Mouse (Mus musculus) embryonic facial prominence, embryonic 12.5 days (tissue): ENCODE measurements around the gene Slc44a5. TPM values are rescaled to one million over a fixed set of nuclear protein-coding genes. Genes with fewer than 3 reads are reported as not detected.

Source experiments
- ATAC-seq: fragments of 200-750 bp; cut with Nextera tagmentation; 2 replicates; pipeline ENCODE4 v1.8.0; 2017; ENCODE audit not compliant: insufficient number of reproducible peaks, insufficient read depth, low FRiP score, low TSS enrichment
- H3K27ac ChIP-seq: fragments of 300-500 bp; sonication (generic); 2 replicates; pipeline ENCODE4 v1.5.1; 2016; ENCODE audit warnings: mild to moderate bottlenecking
- H3K27me3 ChIP-seq: fragments of 300-500 bp; sonication (generic); 2 replicates; pipeline ENCODE4 v1.6.1; 2016; ENCODE audit warnings: mild to moderate bottlenecking, moderate library complexity
- H3K36me3 ChIP-seq: fragments of 300-500 bp; sonication (generic); 2 replicates; pipeline ENCODE4 v1.6.1; 2016; ENCODE audit warnings: mild to moderate bottlenecking
- H3K4me1 ChIP-seq: fragments of 300-500 bp; sonication (generic); 2 replicates; pipeline ENCODE4 v1.6.1; 2016
- H3K4me2 ChIP-seq: fragments of 300-500 bp; sonication (generic); replicated peaks from 2 replicates; pipeline ENCODE4 v1.6.1; 2016; ENCODE audit warnings: mild to moderate bottlenecking, moderate library complexity
- H3K4me3 ChIP-seq: fragments of 300-500 bp; sonication (generic); 2 replicates; pipeline ENCODE4 v1.5.1; 2016; ENCODE audit warnings: mild to moderate bottlenecking
- H3K9ac ChIP-seq: fragments of 300-500 bp; sonication (generic); 2 replicates; pipeline ENCODE4 v1.6.1; 2016; ENCODE audit warnings: mild to moderate bottlenecking, moderate library complexity
- H3K9me3 ChIP-seq: fragments of 300-500 bp; sonication (generic); 2 replicates; pipeline ENCODE4 v1.6.1; 2016; ENCODE audit warnings: mild to moderate bottlenecking, moderate library complexity
- WGBS: fragments of 180-500 bp; shearing (Covaris S2); methylation state at CpG from one replicate; pipeline ENCODE4 v1.1.7; 2016; 5-methylcytosine and 5-hydroxymethylcytosine counted together
- polyA plus RNA-seq: library from polyadenylated mRNA; unstranded; fragments of >200 nt; fragmentation: Nextera tagmentation; extraction: Ambion mirVana; gene quantifications from 2 replicates; pipeline ENCODE4 v1.2.1, GENCODE M21; 2016

The Slc44a5 gene
- polyA plus RNA-seq, 1 experiment from 2014 or later = 2.1 TPM

DNA sequence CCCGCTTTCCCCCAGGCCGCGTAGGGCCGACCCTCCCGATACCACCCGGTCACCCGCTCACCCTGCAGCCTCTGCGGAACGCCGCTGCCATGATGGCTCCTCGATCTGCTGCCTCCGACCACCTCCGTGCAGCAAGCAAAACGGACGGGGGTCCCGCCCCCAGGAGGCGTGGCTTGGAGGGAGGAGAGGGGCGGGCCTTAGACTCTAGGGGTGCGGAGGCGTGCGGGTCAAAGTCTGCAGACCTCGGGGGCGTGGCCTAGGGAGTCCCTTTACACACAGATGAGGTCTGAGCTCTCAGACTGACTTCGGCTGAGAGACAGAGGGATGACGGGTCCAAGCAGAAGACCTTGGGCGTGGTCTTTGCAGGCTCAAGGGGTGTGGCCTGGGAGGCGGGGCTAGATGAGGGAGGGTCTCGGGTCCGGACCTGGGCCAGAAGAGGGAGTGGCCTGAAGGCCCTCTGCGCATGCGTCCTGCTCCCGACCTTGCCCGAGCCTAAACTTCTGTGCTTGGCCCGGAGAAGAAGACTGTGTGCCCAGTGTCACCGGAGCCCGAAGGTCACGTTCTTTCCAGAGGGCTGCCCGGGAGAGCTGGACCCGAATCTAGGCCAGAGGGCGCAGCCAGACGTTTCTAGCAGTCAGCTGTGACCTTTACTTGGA, 28.8 kb upstream of the Slc44a5 start, which contains the start of gene Acadm:
Gene Acadm (minus strand): TSS at position 298 of the 656 bp plus-strand sequence.
- under 1% methylated on average over 41 of the region's 41 CpGs for WGBS
- H3K27ac ChIP-seq = peak within 1 kb of the TSS; percentile 86
- H3K4me2 ChIP-seq = peak within 1 kb of the TSS; percentile 56
- peaks cover 14% of the 10 kb centered on the region; the same call in 1 of the 2 replicates for H3K36me3 ChIP-seq
- H3K4me1 ChIP-seq = peaks cover 8% of the 10 kb centered on the region; the same call in 1 of the 2 replicates
- peak; percentile 97 for ATAC-seq
- H3K9me3 ChIP-seq = no peaks in the 10 kb centered on the region
- H3K9ac ChIP-seq = peak within 1 kb of the TSS; percentile 66
- H3K27me3 ChIP-seq = no peaks in the 10 kb centered on the region
- H3K4me3 ChIP-seq = peak within 1 kb of the TSS; percentile 77

- no peak overlapping the region for H3K4me2 ChIP-seq
- H3K4me1 ChIP-seq = peaks cover 8% of the 10 kb centered on the region; the same call in 1 of the 2 replicates
- no peaks in the 10 kb centered on the region for H3K36me3 ChIP-seq
- H3K4me3 ChIP-seq = no peak overlapping the region
- no peaks in the 10 kb centered on the region for H3K27me3 ChIP-seq
- H3K27ac ChIP-seq = no peak overlapping the region
- 72% methylated on average over 4 of the region's 4 CpGs for WGBS
- no peak overlapping the region for H3K9ac ChIP-seq
- ATAC-seq = no peak
- H3K9me3 ChIP-seq = no peaks in the 10 kb centered on the region
These were observed 26.0 kb upstream of the Slc44a5 start for GRCm38 (mm10) chr3:153947271-153947670.

GRCm38 (mm10) chr3:153948176-153948575, 25.1 kb upstream of the Slc44a5 start:
- Histone ChIP-seq H3K27me3 (no peaks in the 10 kb centered on the region), H3K9me3 (no peaks in the 10 kb centered on the region), H3K36me3 (no peaks in the 10 kb centered on the region), H3K4me1 (no peaks in the 10 kb centered on the region), H3K9ac (no peak overlapping the region), H3K27ac (no peak overlapping the region), H3K4me2 (no peak overlapping the region), H3K4me3 (no peak overlapping the region)
- ATAC-seq = no peak
- WGBS = 70% methylated on average over 2 of the region's 2 CpGs

DNA sequence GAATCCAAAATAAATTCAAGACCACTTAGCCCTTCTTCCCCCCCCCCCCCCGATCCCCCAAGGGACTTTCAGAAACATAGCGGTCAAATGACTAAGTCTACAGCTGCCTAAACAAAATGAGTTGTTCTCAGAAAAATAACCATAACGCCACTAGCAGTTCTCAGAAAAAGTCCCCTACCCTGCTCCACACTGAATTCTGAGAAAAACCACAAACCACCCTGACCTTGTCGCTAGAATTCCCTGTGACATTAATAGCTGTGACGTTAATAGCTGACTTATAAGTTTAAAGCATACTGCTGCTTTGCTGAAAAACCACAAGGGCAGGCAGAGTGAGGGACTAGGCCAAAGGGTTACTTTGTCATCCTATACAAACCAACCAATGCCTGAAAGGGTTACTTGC, 15.3 kb upstream of the Slc44a5 start:
- Histone ChIP-seq H3K9me3 (no peaks in the 10 kb centered on the region), H3K9ac (no peak overlapping the region), H3K4me1 (no peaks in the 10 kb centered on the region), H3K36me3 (no peaks in the 10 kb centered on the region), H3K4me2 (no peak overlapping the region), H3K4me3 (no peak overlapping the region), H3K27me3 (no peaks in the 10 kb centered on the region), H3K27ac (no peak overlapping the region)
- 82% methylated on average over 5 of the region's 5 CpGs for WGBS
- no peak for ATAC-seq

DNA sequence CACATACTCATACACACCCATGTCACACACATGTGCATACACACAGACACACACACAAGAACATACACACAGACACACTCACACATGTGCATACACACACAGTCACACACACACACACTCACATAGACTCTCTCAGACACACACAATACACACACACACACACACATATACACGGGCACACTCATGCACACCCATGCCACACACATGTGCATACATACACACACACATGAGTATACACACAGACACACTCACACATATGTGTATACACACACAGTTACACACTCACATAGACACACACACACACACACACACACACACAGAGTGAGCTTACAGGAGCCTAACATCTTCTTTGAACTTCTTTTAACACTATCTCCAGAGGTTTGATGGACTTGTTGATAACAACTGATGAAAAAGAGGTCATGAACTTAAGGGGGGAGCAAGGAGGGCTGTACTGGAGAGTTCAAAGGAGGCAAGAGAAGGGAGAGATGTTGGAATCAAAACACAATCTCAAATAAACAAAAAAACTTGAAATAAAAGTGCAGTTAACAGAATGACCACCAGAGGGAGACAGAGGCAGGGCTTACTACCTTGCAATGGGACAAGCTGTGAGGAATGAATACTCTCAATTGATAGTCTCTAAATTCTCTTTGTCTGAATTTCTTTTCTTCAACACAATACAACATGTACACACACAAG, 14.1 kb upstream of the Slc44a5 start:
- H3K27ac ChIP-seq = no peak overlapping the region
- no peak; the same call in 1 of the 2 replicates for ATAC-seq
- H3K9ac ChIP-seq = no peak overlapping the region
- H3K4me3 ChIP-seq = no peak overlapping the region
- H3K9me3 ChIP-seq = no peaks in the 10 kb centered on the region
- H3K4me2 ChIP-seq = no peak overlapping the region
- 90% methylated on average over 1 of the region's 1 CpGs for WGBS
- H3K36me3 ChIP-seq = no peaks in the 10 kb centered on the region
- no peaks in the 10 kb centered on the region for H3K4me1 ChIP-seq
- no peaks in the 10 kb centered on the region for H3K27me3 ChIP-seq

DNA sequence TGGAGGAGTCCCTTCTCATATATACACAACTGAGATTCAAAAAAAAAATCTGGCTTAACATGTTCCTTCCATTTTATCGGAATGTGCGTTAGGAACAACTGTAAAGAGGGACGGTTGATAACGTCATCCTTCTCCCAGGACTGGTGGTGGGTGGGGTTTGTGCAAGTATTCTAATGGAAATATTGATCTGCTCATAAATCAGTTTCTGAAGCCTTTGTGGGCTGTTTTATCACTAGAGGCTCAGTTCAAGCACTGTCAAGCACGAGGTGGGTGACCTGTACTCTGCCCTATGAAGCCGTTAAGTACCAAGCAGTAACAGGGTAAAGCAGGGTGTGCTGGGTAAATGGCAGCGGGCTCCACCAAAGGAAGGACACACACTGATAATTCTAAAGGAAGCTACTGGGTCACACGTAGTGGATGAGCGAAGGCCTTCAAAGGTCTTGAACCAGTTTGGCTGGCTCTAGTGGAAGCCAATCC, 13.5 kb upstream of the Slc44a5 start:
- no peak for ATAC-seq
- WGBS = 83% methylated on average over 9 of the region's 9 CpGs

DNA sequence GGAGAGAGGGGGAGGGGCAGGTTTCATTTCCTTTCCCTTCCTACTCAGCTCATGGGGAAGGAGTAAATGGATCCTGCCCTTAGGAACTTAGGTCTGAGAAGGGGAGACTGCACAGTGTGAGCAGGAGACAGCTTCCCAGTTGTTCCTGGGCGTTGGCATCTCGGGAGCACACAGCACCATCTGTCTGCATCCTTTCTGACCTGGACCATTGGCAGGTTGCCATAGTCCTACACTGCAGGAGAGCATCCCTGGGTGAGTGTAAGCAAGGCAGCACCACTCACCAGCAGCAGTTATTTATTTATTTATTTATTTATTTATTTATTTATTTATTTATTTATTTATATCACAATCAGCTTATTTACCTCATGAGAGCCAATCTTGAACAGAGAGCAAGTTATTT, 12.4 kb upstream of the Slc44a5 start:
- Histone ChIP-seq H3K9me3 (no peaks in the 10 kb centered on the region), H3K4me2 (no peak overlapping the region), H3K36me3 (no peaks in the 10 kb centered on the region), H3K4me3 (no peak overlapping the region), H3K27ac (no peak overlapping the region), H3K27me3 (no peaks in the 10 kb centered on the region), H3K9ac (no peak overlapping the region), H3K4me1 (no peaks in the 10 kb centered on the region)
- 0 out of 2 replicates have a peak, but pooled peaks have one; percentile 24 for ATAC-seq
- WGBS = 80% methylated on average over 2 of the region's 2 CpGs

More for the DNA sequence above, 13.5 kb upstream of the Slc44a5 start:
- no peak overlapping the region for H3K4me2 ChIP-seq
- H3K9me3 ChIP-seq = no peaks in the 10 kb centered on the region
- no peak overlapping the region for H3K9ac ChIP-seq
- H3K36me3 ChIP-seq = no peaks in the 10 kb centered on the region
- no peaks in the 10 kb centered on the region for H3K4me1 ChIP-seq
- H3K27me3 ChIP-seq = no peaks in the 10 kb centered on the region
- no peak overlapping the region for H3K4me3 ChIP-seq
- H3K27ac ChIP-seq = no peak overlapping the region

DNA sequence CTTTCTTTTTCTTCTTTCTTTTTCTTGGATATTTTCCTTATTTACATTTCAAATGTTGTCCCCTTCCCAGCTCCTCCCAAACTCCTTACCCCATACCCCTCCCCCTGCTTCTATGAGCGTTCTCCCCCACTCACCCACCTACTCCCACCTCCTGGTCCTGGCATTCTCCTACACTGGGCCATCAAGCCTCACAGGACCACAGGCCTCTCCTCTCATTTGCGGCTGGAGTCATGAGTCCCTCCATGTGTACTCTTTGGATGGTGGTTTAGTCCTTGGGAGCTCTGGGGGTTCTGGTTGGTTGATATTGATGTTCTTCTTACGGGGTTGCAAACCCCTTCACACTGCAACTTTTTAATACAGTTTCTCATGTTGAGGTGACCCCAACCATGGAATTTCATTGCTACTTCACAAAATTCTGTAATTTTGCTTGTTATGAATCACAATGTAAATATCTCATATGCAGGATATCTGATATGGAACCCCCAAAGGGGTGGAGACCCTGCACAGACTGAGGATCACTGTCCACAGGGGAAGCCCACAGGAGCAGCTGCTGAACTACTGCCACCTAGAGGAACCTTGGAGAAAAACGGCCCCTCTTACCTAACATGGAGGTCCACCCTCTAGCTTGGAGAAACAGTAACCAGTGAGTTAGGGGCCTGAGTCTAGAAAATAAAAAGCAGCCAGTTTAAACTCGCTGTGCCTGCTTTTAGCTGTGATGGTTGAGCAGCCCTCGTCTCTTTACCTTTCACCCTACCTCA, 11.4 kb upstream of the Slc44a5 start:
- 71% methylated on average over 6 of the region's 6 CpGs for WGBS

DNA sequence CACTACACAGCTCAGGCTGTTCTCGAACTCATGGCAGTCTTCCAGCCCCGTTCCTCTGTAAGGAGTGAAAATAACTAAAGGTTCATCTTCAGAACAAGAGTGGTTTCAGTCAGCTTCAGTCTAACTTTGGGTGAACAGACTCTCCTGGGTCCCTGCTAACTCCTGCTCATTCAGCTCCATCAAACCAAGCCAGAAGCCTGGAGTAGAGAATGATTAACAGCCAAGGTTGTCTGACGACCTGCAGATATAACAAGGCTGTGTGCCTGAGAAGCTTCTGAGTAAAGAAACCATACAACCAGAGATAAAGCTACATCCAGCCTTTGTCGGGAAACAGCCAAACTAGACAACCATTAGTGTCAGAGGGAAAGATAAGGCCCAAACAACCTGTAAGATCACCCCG, 5.8 kb upstream of the Slc44a5 start:
- no peak overlapping the region for H3K27ac ChIP-seq
- H3K9me3 ChIP-seq = no peaks in the 10 kb centered on the region
- peaks cover 10% of the 10 kb centered on the region for H3K27me3 ChIP-seq
- no peaks in the 10 kb centered on the region for H3K4me1 ChIP-seq
- 86% methylated on average over 5 of the region's 5 CpGs for WGBS
- no peaks in the 10 kb centered on the region for H3K36me3 ChIP-seq
- H3K4me3 ChIP-seq = no peak overlapping the region
- no peak overlapping the region for H3K9ac ChIP-seq
- ATAC-seq = no peak
- H3K4me2 ChIP-seq = no peak overlapping the region

More for the DNA sequence above, 11.4 kb upstream of the Slc44a5 start:
- H3K36me3 ChIP-seq = no peaks in the 10 kb centered on the region
- ATAC-seq = no peak
- no peaks in the 10 kb centered on the region for H3K4me1 ChIP-seq
- H3K27me3 ChIP-seq = no peaks in the 10 kb centered on the region
- H3K9ac ChIP-seq = no peak overlapping the region
- H3K4me3 ChIP-seq = no peak overlapping the region
- H3K9me3 ChIP-seq = no peaks in the 10 kb centered on the region
- H3K4me2 ChIP-seq = no peak overlapping the region
- H3K27ac ChIP-seq = no peak overlapping the region

- no peaks in the 10 kb centered on the region for H3K36me3 ChIP-seq
- ATAC-seq = no peak
- no peak overlapping the region for H3K27ac ChIP-seq
- 35% methylated on average over 4 of the region's 4 CpGs for WGBS
- H3K4me1 ChIP-seq = peaks cover 5% of the 10 kb centered on the region; the same call in 1 of the 2 replicates
- no peak overlapping the region for H3K4me3 ChIP-seq
- H3K9me3 ChIP-seq = no peaks in the 10 kb centered on the region
- peaks cover 21% of the 10 kb centered on the region for H3K27me3 ChIP-seq
- H3K9ac ChIP-seq = no peak overlapping the region
- no peak overlapping the region for H3K4me2 ChIP-seq
These were observed 4.7 kb upstream of the Slc44a5 start for GRCm38 (mm10) chr3:153968549-153968948.

- Histone ChIP-seq H3K4me3 (no peak overlapping the region), H3K36me3 (no peaks in the 10 kb centered on the region), H3K4me1 (peaks cover 11% of the 10 kb centered on the region), H3K4me2 (no peak overlapping the region), H3K9ac (no peak overlapping the region), H3K27ac (no peak overlapping the region), H3K27me3 (peaks cover 30% of the 10 kb centered on the region), H3K9me3 (no peaks in the 10 kb centered on the region)
- ATAC-seq = no peak
- WGBS = 84% methylated on average over 4 of the region's 4 CpGs
These were observed 3.8 kb upstream of the Slc44a5 start for GRCm38 (mm10) chr3:153969451-153969850.
